Mouse (Mus musculus) ES-E14 (cell line): ENCODE measurements at regions not wholly inside any gene's neighbourhood (a gene's known extent, or its start where the extent isn't known, plus 50 kb on each side); places are given as distances from the start of the nearest gene placed in this dataset.

Experiments used
- CHD2 ChIP-seq: IDR thresholded peaks from 2 replicates; pipeline ENCODE4 v1.6.1; 2014; ENCODE audit warnings: mild to moderate bottlenecking, low read depth, low read length, inconsistent platforms
- HCFC1 ChIP-seq: IDR thresholded peaks from 2 replicates; pipeline ENCODE4 v1.6.1; 2012; ENCODE audit warnings: low read length, inconsistent platforms, borderline replicate concordance; ENCODE audit not compliant: insufficient read depth
- ZC3H11A ChIP-seq: IDR thresholded peaks from 2 replicates; pipeline ENCODE4 v1.6.1; 2012; ENCODE audit warnings: low read depth, mild to moderate bottlenecking, inconsistent platforms, low read length, borderline replicate concordance

GRCm38 (mm10) chr2:179381916-179382315, 60.3 kb upstream of the Cdh4 start:
- TF ChIP-seq ZC3H11A (no peak), HCFC1 (no peak), CHD2 (no peak)
